Mouse (Mus musculus) G1E (cell line): ENCODE data around the gene Zcchc17.

Experiments used
- CTCF ChIP-seq: IDR thresholded peaks from 2 replicates; pipeline ENCODE4 v1.5.1; 2012; ENCODE audit warnings: low read depth, low read length, inconsistent platforms, mixed read lengths
- GATA1 ChIP-seq: IDR thresholded peaks from 2 replicates; pipeline ENCODE4 v1.6.1; 2012; ENCODE audit warnings: borderline replicate concordance, low read length, inconsistent platforms, mixed read lengths
- GATA2 ChIP-seq: IDR thresholded peaks from 2 replicates; pipeline ENCODE4 v1.6.1; 2012; ENCODE audit warnings: low read depth, low read length, inconsistent platforms, borderline replicate concordance
- POLR2AphosphoS5 ChIP-seq: IDR thresholded peaks from 2 replicates; pipeline ENCODE4 v1.6.1; 2012; ENCODE audit warnings: low read depth, low read length, inconsistent platforms; ENCODE audit not compliant: insufficient replicate concordance
- TAL1 ChIP-seq: conservative IDR thresholded peaks from 2 replicates; pipeline ENCODE4 v1.6.1; 2012; ENCODE audit warnings: low read depth, low read length, inconsistent platforms, mixed read lengths

DNA sequence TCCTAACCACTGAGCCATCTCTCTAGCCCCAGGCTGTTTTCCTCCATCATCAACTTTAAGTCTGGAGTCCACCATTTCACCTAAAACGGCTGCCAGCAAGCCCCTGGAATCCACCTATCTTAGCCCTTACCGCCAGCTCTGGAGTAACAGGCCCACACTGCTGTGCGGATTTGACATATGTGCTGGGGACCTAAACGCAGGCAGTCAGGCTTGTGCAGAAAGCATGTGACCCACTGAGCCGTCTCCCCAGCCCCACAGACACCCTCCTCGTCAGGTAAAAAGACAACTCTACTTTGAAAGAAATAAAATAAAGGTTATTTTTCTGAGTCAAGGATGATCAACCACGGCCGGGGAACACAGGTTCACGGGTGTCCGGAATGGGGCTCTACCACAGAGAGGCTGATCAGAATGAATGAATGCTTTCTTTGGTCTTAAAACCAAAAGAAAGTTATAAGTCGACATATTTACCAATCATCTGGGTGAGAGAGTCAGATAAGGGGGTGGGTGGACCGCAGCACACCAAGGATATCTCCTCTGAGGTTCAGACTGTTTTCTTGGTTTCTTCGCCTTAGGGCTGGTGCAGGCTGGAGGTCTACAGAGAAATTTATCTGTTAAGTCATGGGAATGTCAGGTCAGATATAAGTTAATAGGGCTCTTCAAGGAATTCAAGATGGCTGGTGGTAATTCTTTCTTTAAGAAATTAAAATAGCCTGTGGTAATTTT lies 63.3 kb downstream of the Zcchc17 start:
- TF ChIP-seq TAL1 (no peak), CTCF (no peak), POLR2AphosphoS5 (no peak), GATA1 (no peak), GATA2 (no peak)
